Mouse (Mus musculus): Measurements from ENCODE around the gene Csk. TPM values are rescaled to one million over a fixed set of nuclear protein-coding genes. Genes with fewer than 3 reads are reported as not detected.
A peak's percentile ranks its signal among the peaks of the same experiment; 100 is the strongest.

The Csk gene
- total RNA-seq, 2 experiments from 2014 or later, result 64.6 to 66.3 TPM

GRCm38 (mm10) chr9:57589224-57590126, 64.0 kb downstream of the Csk start, which contains the start of gene Ulk3:
TSS of gene Ulk3 (plus strand) at chr9:57589452.
- DNase-seq (ENCODE audit: extremely low spot score in 1 of 2, low spot score in 2 of 2), result peak; percentile 65 to 87
- intact Hi-C loops (cut with DNase I), result loop anchor here (5.0 kb wide), 1 partner anchor 53 kb away; no protein-coding TSS in a partner anchor

GRCm38 (mm10) chr9:57584991-57585390, 68.4 kb downstream of the Csk start:
- intact Hi-C loops (cut with DNase I), result loop anchor here (5.0 kb wide), 1 partner anchor 57 kb away; no protein-coding TSS in a partner anchor
- no peak for DNase-seq (ENCODE audit: extremely low spot score in 1 of 2, low spot score in 2 of 2)

- intact Hi-C loops (cut with DNase I), result no loop called here
- no peak for DNase-seq (ENCODE audit: extremely low spot score in 1 of 2, low spot score in 2 of 2)
Observed at GRCm38 (mm10) chr9:57577144-57577849, 76.1 kb downstream of the Csk start.

Other genes with a start within 250 kb of the Csk start
- gene Ppcdc, start 213.5 kb downstream of the Csk start, total RNA-seq (2021), result 10 to 100 TPM; 11.7 to 13.0 TPM
- 100 to 1,000 TPM; 387 to 389 TPM for gene Scamp5, start 185.6 kb downstream of the Csk start, total RNA-seq (2021)
- gene Rpp25, start 149.6 kb downstream of the Csk start, total RNA-seq (2021), result 10 to 100 TPM; 14.1 to 14.8 TPM
- gene Cox5a, start 132.4 kb downstream of the Csk start, total RNA-seq (2021), result 100 to 1,000 TPM; 501 to 523 TPM
- gene Fam219b, start 116.1 kb downstream of the Csk start, total RNA-seq (2021), result 10 to 100 TPM; 21.5 to 24.7 TPM
- 10 to 100 TPM; 79.5 to 81.1 TPM for gene Mpi, start 100.9 kb downstream of the Csk start, total RNA-seq (2021)
- 10 to 100 TPM; 25.7 to 29.9 TPM for gene Scamp2, start 92.7 kb downstream of the Csk start, total RNA-seq (2021)
- 10 to 100 TPM; 33.5 to 38.8 TPM for gene Ulk3, start 64.2 kb downstream of the Csk start, total RNA-seq (2021)
- 10 to 100 TPM; 15.6 to 17.8 TPM for gene Cplx3, start 47.4 kb downstream of the Csk start, total RNA-seq (2021)
- not detected for gene Lman1l, start 32.9 kb downstream of the Csk start, total RNA-seq (2021)
- gene Cyp1a2, start 30.1 kb upstream of the Csk start, total RNA-seq (2021), result not detected
- gene Cyp1a1, start 34.3 kb upstream of the Csk start, total RNA-seq (2021), result under 1 TPM; 0.41 to 0.43 TPM
- gene Edc3, start 54.9 kb upstream of the Csk start, total RNA-seq (2021), result 10 to 100 TPM; 15.2 to 17.6 TPM
- 10 to 100 TPM; 69.6 to 88.0 TPM for gene Clk3, start 112.2 kb upstream of the Csk start, total RNA-seq (2021)
- 1 to 10 TPM; 7.7 to 9.3 TPM for gene Arid3b, start 183.2 kb upstream of the Csk start, total RNA-seq (2021)

Measured in left cerebral cortex, postnatal 10 days (tissue).